Mouse (Mus musculus): ENCODE results near the gene Map1b.

The Map1b gene

GRCm38 (mm10) chr13:99485331-99485733 is 31.0 kb downstream of the Map1b start:
- no peak for DNase-seq

GRCm38 (mm10) chr13:99484905-99485304 is 31.4 kb downstream of the Map1b start:
- no peak for DNase-seq

GRCm38 (mm10) chr13:99483433-99483832 is 32.9 kb downstream of the Map1b start:
- DNase-seq, result no peak

GRCm38 (mm10) chr13:99475488-99475887 is 40.9 kb downstream of the Map1b start:
- no peak for DNase-seq

GRCm38 (mm10) chr13:99475033-99475432 is 41.3 kb downstream of the Map1b start:
- no peak for DNase-seq

- DNase-seq, result no peak
These were observed 42.2 kb downstream of the Map1b start for GRCm38 (mm10) chr13:99474108-99474507.

GRCm38 (mm10) chr13:99472028-99472427 is 44.3 kb downstream of the Map1b start:
- DNase-seq, result no peak

GRCm38 (mm10) chr13:99470084-99470483 is 46.3 kb downstream of the Map1b start:
- no peak for DNase-seq

GRCm38 (mm10) chr13:99468267-99468666 is 48.1 kb downstream of the Map1b start:
- DNase-seq, result no peak

GRCm38 (mm10) chr13:99466811-99467315 is 49.5 kb downstream of the Map1b start:
- no peak for DNase-seq

GRCm38 (mm10) chr13:99466064-99466463 is 50.3 kb downstream of the Map1b start:
- DNase-seq, result no peak

- no peak for DNase-seq
These were observed 51.8 kb downstream of the Map1b start for GRCm38 (mm10) chr13:99464551-99464950.

- DNase-seq, result no peak
These were observed 54.5 kb downstream of the Map1b start for GRCm38 (mm10) chr13:99461886-99462285.

- DNase-seq, result no peak
These were observed 56.7 kb downstream of the Map1b start for GRCm38 (mm10) chr13:99459612-99460011.

GRCm38 (mm10) chr13:99458658-99459386 is 57.5 kb downstream of the Map1b start:
- no peak for DNase-seq

- DNase-seq, result no peak
These were observed 61.4 kb downstream of the Map1b start for GRCm38 (mm10) chr13:99454977-99455376.

- no peak for DNase-seq
These were observed 63.9 kb downstream of the Map1b start for GRCm38 (mm10) chr13:99452444-99452843.

- DNase-seq, result no peak
These were observed 65.1 kb downstream of the Map1b start for GRCm38 (mm10) chr13:99451276-99451675.

- DNase-seq, result no peak
These were observed 65.6 kb downstream of the Map1b start for GRCm38 (mm10) chr13:99450766-99451165.

GRCm38 (mm10) chr13:99449547-99449946 is 66.8 kb downstream of the Map1b start:
- no peak for DNase-seq

GRCm38 (mm10) chr13:99448278-99448677 is 68.1 kb downstream of the Map1b start:
- no peak for DNase-seq

- DNase-seq, result no peak
These were observed 68.7 kb downstream of the Map1b start for GRCm38 (mm10) chr13:99447403-99448199.

- no peak for DNase-seq
These were observed 69.3 kb downstream of the Map1b start for GRCm38 (mm10) chr13:99447002-99447401.

- DNase-seq, result no peak
These were observed 71.5 kb downstream of the Map1b start for GRCm38 (mm10) chr13:99444880-99445279.

Measured in thymus, postnatal 14 days (tissue).